Mouse (Mus musculus): ENCODE data around the gene Tfap2a.

Gene Tfap2a

DNA sequence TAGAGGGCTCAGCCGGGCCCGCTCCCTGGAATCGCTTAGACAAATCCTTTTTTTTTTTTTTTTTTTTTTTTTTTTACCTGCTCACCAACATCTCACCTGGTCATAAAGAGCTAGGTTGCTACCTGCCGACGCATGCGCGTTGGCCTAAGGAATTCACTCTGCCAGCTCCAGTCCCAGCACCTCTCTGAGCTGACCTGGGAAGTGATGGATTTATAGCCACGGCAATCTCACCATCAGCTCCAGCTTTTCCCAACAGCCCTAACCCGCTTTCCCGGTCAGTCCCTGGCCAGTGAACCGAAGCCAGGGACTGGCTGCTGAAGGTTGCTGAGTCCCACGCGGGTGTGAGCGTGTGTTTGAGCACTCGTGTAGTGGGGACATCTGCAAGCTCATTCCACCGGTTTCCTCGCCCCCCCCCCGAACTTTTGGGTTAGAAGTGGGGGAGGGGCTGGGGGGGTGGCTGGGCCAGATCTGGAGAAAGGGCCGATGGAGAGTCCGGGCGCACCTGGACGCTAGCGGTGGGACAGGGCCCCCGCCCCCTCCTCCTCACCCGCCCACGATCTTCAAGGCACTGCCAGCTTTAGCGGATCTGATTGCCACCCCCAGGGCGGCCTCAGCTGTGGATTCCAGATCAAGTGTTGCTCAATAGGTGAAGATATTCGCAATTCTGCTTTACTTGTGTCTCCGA, at the start of gene Tfap2a:
Gene Tfap2a (minus strand): TSS at position 181 of the 685 bp plus-strand sequence.
- no peak for DNase-seq

- DNase-seq = no peak
These were observed 46.1 kb upstream of the Tfap2a start for GRCm38 (mm10) chr13:40784202-40784771.

DNA sequence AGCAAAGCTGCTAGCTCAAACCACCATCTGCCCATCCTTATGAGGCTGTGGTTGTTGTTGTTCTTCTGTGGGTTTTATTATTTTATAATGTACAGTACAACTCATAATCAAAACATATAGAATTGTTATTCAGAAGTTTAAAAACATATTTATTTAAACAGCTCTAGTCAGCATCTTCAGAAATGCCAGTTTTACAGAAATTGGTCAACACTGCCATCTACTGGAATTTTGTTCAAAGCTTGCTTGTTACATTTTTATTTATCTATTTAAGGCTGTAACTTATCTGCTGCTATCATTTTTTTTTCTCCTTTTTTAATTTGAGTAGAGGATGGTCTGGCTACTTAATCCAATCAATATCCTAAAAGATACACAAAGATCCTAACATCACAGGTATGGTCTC, 19.8 kb upstream of the Tfap2a start:
- no peak for DNase-seq

DNA sequence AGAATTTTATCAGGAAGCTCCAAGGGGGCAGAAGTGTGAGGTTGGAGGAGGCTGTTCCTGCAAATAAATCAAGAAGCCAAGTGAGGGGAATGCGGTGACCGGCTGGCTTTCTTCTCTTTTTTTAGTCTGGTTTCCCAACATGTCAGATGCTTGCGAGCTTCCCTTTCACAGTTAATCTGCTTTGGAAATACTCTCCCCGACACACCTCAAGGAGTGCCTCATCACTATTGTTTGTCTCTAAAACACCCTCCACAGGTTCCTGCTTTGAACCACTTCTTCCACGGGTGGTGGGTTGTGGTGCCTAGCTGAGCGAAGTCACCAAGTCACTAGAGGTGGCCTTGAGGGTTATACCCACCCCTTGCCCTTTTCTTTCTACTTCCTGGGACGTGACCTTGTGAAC, 18.2 kb upstream of the Tfap2a start:
- DNase-seq = no peak

DNA sequence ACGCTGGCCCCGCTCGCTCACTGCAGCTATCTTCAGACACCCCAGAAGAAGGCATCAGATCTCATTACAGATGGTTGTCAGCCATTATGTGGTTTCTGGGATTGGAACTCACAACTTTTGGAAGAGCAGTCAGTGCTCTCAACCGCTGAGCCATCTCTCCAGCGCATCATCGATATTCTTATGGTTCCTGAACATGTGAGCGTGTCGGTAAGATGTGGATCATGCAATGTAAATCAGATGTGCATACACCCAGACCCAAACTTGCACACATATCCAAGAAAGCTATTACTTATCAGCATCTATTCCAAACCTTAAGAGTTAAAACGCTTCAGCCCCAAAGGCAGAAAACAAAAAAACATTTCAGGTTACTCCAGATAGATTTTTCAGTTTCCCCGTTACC, 15.9 kb upstream of the Tfap2a start:
- no peak for DNase-seq

GRCm38 (mm10) chr13:40751889-40752288, 13.7 kb upstream of the Tfap2a start:
- DNase-seq = no peak

- no peak for DNase-seq
These were observed 11.4 kb upstream of the Tfap2a start for GRCm38 (mm10) chr13:40749603-40749905.

DNA sequence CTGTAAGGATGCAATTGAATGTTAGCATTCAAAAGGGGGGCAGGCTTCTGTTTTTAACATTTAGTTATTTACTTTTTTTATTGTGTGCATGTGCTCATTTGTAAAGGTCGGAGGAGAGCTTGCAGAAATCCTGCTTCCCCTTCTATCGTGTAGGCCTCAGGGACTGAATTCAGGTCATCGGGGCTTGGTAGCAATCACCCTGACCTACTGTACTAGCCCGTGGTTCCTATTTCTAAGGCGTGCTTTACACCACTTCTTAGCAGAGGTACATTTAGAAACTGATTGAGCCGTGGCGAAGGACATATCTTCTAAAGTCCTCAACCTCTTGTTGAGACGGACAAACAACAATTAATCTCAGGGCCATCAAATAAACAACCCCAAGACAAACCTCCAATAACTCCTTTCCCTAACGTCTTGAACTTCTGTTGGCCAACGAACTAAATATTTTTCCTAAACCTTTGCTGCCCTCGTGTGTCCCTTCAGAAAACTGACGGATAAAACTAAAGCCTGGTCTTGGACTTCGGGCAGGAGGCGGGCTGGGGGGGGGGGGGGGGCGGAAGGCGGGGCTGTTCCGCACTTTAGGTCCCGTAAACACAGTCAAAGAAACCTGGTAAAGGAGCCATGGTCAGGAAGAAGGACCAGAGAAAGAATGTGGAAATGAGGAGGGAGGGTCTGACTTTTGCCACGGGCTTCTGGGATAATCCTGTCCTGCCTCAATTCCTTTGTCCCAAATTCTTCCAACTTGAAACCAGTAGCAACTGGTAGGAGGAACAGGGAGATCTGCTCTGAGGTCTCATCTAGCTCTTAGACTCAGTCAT, 10.8 kb upstream of the Tfap2a start:
- DNase-seq = no peak

GRCm38 (mm10) chr13:40744111-40744805, 6.1 kb upstream of the Tfap2a start:
- no peak for DNase-seq

- no peak for DNase-seq
These were observed 5.0 kb upstream of the Tfap2a start for GRCm38 (mm10) chr13:40743221-40743620.

DNA sequence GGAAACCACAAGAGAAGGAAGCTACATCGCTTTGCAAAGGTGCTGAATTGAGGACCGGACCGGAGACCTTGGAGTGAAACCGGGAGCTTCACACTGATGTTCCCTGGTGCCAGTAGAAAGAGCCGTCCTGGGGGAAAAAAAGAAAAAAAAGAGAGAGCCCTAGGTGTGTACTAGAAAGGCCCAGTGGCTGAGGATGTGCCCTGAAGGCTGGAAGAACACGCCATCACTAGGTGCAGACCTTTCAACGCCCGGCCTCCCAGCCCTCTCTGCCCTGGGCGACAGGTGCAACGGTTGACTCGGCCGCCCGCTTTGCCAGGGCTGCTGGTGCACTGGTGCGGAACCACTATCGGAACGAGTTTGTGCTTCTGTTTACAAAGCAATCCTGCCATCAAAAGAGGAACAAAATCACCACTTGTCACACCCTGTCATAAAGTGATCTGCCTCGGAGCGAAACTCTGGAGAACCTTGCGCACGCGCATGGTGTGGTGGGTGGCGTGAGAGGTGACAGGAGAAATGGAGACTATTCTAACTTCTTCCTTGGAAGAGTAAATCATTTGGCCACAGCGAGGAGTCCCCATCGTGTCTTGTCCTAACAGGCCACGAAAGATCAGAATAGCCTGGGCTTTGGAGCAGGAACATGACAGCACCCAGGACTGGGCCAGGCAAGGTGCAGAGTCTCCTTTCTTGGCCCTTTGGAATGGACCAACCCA, 3.8 kb upstream of the Tfap2a start:
- no peak for DNase-seq

DNA sequence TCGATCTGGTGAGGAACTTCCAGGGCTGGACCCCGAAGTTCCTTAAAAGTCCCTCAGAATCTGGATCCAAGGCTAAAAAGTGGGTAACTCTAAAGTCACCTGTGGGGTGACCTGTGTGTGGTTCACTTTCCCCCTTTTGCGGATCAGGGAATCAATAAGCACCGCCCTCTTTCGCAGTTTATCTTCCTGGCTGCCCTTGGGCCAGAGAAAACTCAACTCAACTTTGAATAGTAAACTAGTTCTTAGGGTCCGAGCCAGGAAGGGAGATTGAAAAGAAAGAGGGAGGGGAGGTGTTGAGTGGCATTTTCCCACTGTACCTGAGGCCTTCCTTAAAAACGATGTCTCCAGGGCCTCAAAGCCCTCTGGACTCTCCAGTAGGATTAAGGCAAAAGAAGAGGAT, 3.3 kb upstream of the Tfap2a start:
- DNase-seq = no peak

- no peak for DNase-seq
These were observed 2.7 kb upstream of the Tfap2a start for GRCm38 (mm10) chr13:40740727-40741360.

- no peak for DNase-seq
These were observed 1.7 kb upstream of the Tfap2a start for GRCm38 (mm10) chr13:40739901-40740300.

- DNase-seq = no peak
These were observed 1.0 kb upstream of the Tfap2a start for GRCm38 (mm10) chr13:40739121-40739650.

- no peak for DNase-seq
These were observed 415 bp downstream of the Tfap2a start for GRCm38 (mm10) chr13:40737761-40738160.

DNA sequence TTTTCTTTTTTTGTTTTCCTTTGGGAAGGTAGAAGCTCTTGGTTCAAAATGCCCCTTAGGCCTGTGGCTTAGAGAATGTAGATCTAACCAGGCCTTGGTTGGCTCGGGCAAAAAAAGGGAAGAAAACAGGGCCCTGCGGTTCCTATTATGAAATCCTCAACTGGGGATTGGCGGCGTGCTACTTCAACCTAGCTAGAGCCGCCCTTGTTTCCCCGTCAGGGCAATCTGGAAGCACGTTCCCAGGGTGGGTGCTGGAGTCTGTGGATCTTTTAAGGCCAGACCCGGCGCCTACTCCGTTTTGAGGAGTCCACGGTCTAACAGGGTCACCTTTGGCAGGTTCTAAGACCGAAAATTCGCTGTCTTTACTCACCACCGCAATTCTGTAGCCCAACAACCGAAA, 1.1 kb downstream of the Tfap2a start:
- DNase-seq = peak; percentile 12

DNA sequence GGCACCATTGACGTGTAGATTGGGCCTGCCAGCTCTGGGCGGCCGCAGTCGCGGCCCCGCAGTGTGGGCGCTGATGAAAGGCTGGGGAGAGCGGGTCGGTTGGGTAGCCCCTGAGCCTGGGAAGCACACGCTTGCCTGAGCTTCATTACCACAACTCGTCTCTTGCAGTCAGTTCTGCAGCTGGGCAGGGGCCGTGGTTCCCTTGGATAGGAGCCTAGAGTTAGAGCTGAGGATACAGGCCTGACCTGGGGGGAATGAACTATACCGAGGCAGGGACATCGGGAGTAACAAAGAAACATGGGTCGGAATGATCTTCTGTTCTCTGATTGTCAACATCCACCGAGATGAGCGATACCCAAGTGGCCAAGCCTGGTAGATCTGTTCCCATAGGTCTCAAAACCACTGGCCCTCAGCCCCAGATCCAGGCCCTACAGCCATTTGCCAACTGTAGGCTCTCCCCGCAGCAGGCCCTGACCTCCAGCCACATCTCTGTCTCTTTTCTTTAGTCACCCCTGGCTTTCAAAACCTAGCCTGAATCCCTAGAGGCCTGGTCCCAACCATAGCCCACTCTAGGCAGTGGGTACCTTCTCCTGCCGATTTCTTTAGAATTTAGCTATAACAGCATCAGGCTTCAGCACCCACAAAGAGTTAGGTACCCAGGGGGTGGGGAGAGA, 1.9 kb downstream of the Tfap2a start:
- no peak for DNase-seq

- no peak for DNase-seq
These were observed 2.6 kb downstream of the Tfap2a start for GRCm38 (mm10) chr13:40735416-40736106.

GRCm38 (mm10) chr13:40734316-40734965, 3.7 kb downstream of the Tfap2a start:
- no peak for DNase-seq
